Mouse (Mus musculus): ENCODE results near the gene Rbm20.

DNA sequence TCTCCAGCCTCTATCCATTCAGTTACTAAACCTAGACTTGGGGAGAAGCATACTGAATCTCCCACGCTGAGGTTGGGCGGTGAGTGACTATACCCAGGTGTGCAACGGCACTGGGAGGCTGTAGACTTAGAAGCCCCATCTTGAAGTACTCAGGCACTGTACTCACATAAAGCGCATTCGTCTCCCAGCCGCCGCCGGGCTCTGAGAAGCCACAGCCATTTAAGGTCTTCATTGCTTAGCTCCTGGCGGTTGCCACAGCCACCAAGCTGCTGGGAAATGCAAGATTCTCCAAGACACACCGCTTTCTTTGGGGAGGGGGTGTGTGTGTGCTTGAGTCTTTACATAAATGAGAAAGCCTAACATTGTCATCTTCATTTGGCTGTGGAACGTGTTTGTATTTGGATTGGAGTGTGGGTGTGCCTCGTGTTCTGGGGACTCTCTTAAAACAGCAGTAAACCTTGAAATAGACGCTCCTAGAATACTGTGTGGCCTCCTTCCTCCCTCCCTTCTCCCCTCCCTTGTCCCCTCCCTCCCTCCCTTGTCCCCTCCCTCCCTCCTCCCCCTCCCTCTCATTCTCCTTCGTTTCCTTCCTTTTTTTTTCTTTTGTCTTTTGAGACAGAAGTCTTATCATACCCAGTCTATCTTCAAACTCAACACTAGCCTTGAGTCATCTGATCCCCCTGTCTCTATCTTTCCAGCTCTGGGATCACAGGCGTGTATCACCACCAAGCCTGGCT is 131.1 kb downstream of the Rbm20 start:
- TF ChIP-seq CTCF (conservative IDR thresholded peaks at IDR 0.05; ENCODE audit: low read length) (no peak), NANOG (IDR thresholded peaks at IDR 0.05; ENCODE audit: borderline replicate concordance, low read length) (no peak)
